19 mouse cellular contexts compared by ENCODE assay signal in the genomic region with DNA sequence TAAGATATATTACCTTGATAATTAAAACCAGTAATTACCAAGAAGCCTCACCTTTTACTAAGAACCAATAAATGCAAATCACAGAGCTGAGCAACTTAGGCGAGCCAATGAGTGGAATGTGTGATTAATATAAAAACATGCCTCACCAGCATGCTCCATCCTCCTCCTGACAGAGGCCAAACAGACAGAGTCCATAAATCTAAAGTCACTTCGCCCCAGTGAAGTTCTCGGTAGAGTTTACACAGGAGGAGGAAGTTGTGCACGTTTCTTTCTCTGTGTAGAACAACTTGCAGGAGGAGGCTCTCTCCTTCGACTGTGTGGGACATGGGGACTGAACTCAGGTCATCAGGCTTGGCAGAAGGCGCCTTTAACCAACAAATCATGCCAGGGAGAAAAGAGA.
"Had no signal": no experiment of that assay in that cellular context is flagged by ENCODE, and none has a peak within 500 bp of the region (broad histone marks: within the 10 kb centered on the region; RNA-seq: fewer than 3 reads in every experiment).

No protein-coding gene starts in this region.

- H3K9ac ChIP-seq: lung, embryonic 14.5 days; midbrain, embryonic 12.5 days; neural tube, embryonic 13.5 days; neural tube, embryonic 15.5 days had no signal

- ATAC-seq: midbrain, embryonic 16.5 days had no signal

- H3K36me3 ChIP-seq: midbrain, embryonic 10.5 days; midbrain, embryonic 12.5 days; neural tube, embryonic 13.5 days; neural tube, embryonic 15.5 days had no signal

- H3K4me2 ChIP-seq: lung, embryonic 14.5 days; midbrain, embryonic 12.5 days; neural tube, embryonic 13.5 days; neural tube, embryonic 15.5 days had no signal

- DNase-seq: lung, adult 18-20 months; lung, postnatal 10 days; lung, postnatal 4 days; midbrain, embryonic 14.5 days; retina, postnatal 1 day; right cerebral cortex, adult 18-20 months; right cerebral cortex, postnatal 25 days; right cerebral cortex, postnatal 4 days; spleen, adult 18-20 months; thymus, adult 2 months; thymus, postnatal 25 days; thymus, postnatal 4 days had no signal

- H3K27ac ChIP-seq: midbrain, embryonic 10.5 days; midbrain, embryonic 12.5 days; neural tube, embryonic 13.5 days; neural tube, embryonic 15.5 days had no signal

- H3K4me3 ChIP-seq: midbrain, embryonic 10.5 days; midbrain, embryonic 12.5 days; myocyte; neural tube, embryonic 13.5 days; neural tube, embryonic 15.5 days had no signal

- H3K9me3 ChIP-seq: midbrain, embryonic 10.5 days; midbrain, embryonic 12.5 days; neural tube, embryonic 13.5 days; neural tube, embryonic 15.5 days had no signal
